In the genomic region with DNA sequence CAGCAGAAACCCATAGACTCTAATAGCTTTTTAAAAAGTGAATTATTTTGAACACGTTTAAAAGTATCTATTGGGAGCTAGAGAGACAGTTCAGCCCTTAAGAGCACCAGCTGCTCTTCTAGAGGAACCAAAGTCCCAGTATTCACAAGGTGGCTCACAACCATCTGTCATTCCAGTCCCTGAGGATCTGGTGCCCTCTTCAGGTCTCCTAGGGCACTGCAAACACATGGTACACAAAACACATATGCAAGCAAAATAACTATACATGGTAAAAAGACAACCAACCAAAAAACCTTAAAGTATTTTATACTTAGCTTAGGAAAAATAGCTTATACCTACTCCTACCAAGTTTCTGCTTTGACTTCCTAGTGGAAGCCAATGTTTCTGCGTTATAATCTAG, we compare ENCODE assay signal across 11 mouse cellular contexts. TPM values are rescaled to one million over a fixed set of nuclear protein-coding genes. Genes with fewer than 3 reads are reported as not detected.
DNase-seq lines count a peak whose midpoint lies in the region; ATAC-seq and TF ChIP-seq lines count a peak whose summit lies in the region.
"Had no signal": no experiment of that assay in that cellular context is flagged by ENCODE, and none has a peak within 500 bp of the region (broad histone marks: within the 10 kb centered on the region; RNA-seq: fewer than 3 reads in every experiment).

No protein-coding gene starts in this region.

- no peak overlapping the region for H3K4me2 ChIP-seq in lung, postnatal 0 days (replicated peaks; ENCODE audit: low read depth, low read length)
- H3K4me2 ChIP-seq: forebrain, embryonic 13.5 days had no signal

- ATAC-seq in lung, postnatal 0 days = no peak
- ATAC-seq: forebrain, embryonic 13.5 days had no signal

- TF ChIP-seq EP300 in lung, postnatal 0 days (IDR thresholded peaks at IDR 0.05) = no peak

- H3K4me3 ChIP-seq in lung, postnatal 0 days (ENCODE audit: low read depth, low read length) = no peak overlapping the region
- H3K4me3 ChIP-seq: forebrain, embryonic 13.5 days; limb, embryonic 10.5 days had no signal

- no peaks in the 10 kb centered on the region for H3K9me3 ChIP-seq in lung, postnatal 0 days (ENCODE audit: low read length)
- H3K9me3 ChIP-seq: limb, embryonic 10.5 days had no signal

- peaks cover 13% of the 10 kb centered on the region; the same call in 1 of the 2 replicates for H3K36me3 ChIP-seq in lung, postnatal 0 days (ENCODE audit: insufficient read depth, low read length)
- peaks cover 9% of the 10 kb centered on the region; the same call in 1 of the 2 replicates for H3K36me3 ChIP-seq in splenic B cell, adult 2 months (ENCODE audit: control insufficient read depth, insufficient read depth, low read length, poor library complexity, severe bottlenecking)

- no peaks in the 10 kb centered on the region for H3K4me1 ChIP-seq in lung, postnatal 0 days (ENCODE audit: insufficient read depth, low read depth, low read length)

- intact Hi-C loops in heart, postnatal 36 days (cut with DNase I) = loop anchor here (5.0 kb wide), 1 partner anchor 58 kb away; no protein-coding TSS in a partner anchor

- peak; percentile 45 for TF ChIP-seq CTCF in lung, postnatal 0 days (IDR thresholded peaks at IDR 0.05)

- no peak overlapping the region for H3K27ac ChIP-seq in lung, postnatal 0 days (ENCODE audit: low read length)
- H3K27ac ChIP-seq: forebrain, embryonic 13.5 days; limb, embryonic 10.5 days had no signal

- no peak overlapping the region for H3K9ac ChIP-seq in lung, postnatal 0 days (replicated peaks; ENCODE audit: low read depth)
- H3K9ac ChIP-seq: forebrain, embryonic 13.5 days had no signal

- 94% methylated on average over 2 of the region's 2 CpGs for WGBS in lung, postnatal 0 days

- peak; percentile 12 for DNase-seq in embryo, embryonic 10 days (ENCODE audit: low spot score)
- no peak for DNase-seq in embryo, embryonic 11 days
- DNase-seq in lung, postnatal 0 days (ENCODE audit: low spot score) = no peak
- DNase-seq in lung, adult 18-20 months = no peak
- peak; percentile 33 for DNase-seq in WW6 (ENCODE audit: low read depth, low spot score)
- DNase-seq in splenic B cell, adult 2 months (ENCODE audit: low read depth, low spot score) = peak; percentile 24
- no peak for DNase-seq in heart, postnatal 36 days
- DNase-seq in heart, adult 9 months (ENCODE audit: low spot score in 2 of 2) = no peak
- DNase-seq: kidney, postnatal 4 days had no signal

- H3K27me3 ChIP-seq in lung, postnatal 0 days (replicated peaks; ENCODE audit: insufficient read depth, low read length) = no peaks in the 10 kb centered on the region
- no peaks in the 10 kb centered on the region for H3K27me3 ChIP-seq in splenic B cell, adult 2 months (ENCODE audit: control insufficient read depth, insufficient read depth, low read length, poor library complexity, severe bottlenecking)
- H3K27me3 ChIP-seq: forebrain, embryonic 13.5 days had no signal

RNA-seq across cellular contexts. Expression of gene Gemin5, which starts 3.3 kb away (rescaled TPM):
- polyA plus RNA-seq in lung, postnatal 0 days (2015; fragmentation: Nextera tagmentation; extraction: Ambion mirVana) = 4.3 and 6.2 TPM in 2 replicates
- total RNA-seq in heart, postnatal 36 days (2021) = 1 to 10 TPM; 8.3 to 9.9 TPM

RNA-seq across cellular contexts. Expression of gene Mrpl22, which starts 6.4 kb away (rescaled TPM):
- polyA plus RNA-seq in lung, postnatal 0 days (2015; fragmentation: Nextera tagmentation; extraction: Ambion mirVana) = 75.1 and 81.7 TPM in 2 replicates
- total RNA-seq in heart, postnatal 36 days (2021) = 10 to 100 TPM; 50.3 to 53.8 TPM

RNA-seq across cellular contexts. Expression of gene Igtp, which starts 34.3 kb away (rescaled TPM):
- polyA plus RNA-seq in lung, postnatal 0 days (2015; fragmentation: Nextera tagmentation; extraction: Ambion mirVana) = 9.2 and 9.7 TPM in 2 replicates
- 1 to 10 TPM; 8.7 to 9.2 TPM for total RNA-seq in heart, postnatal 36 days (2021)

RNA-seq across cellular contexts. Expression of gene Irgm2, which starts 34.3 kb away (rescaled TPM):
- 6.9 TPM in 2 replicates for polyA plus RNA-seq in lung, postnatal 0 days (2015; fragmentation: Nextera tagmentation; extraction: Ambion mirVana)
- 10 to 100 TPM; 10.9 to 13.7 TPM for total RNA-seq in heart, postnatal 36 days (2021)

Comparison
In these comparisons a context has a peak if more than half of its experiments do, and no peak if none do; other contexts are left out.
1. DNase-seq: peak in embryo, embryonic 10 days (single experiment), WW6 (single experiment) and splenic B cell, adult 2 months (single experiment); none in embryo, embryonic 11 days (single experiment), lung, postnatal 0 days (single experiment), lung, adult 18-20 months (0 of 2), heart, postnatal 36 days (0 of 2) and heart, adult 9 months (0 of 2).